Mouse (Mus musculus) embryonic fibroblast, embryonic 13.5 days (primary cell): ENCODE data around the gene Pigl.

Experiments used
- CTCF ChIP-seq: IDR thresholded peaks from 2 replicates; pipeline ENCODE4 v1.5.1; 2011; ENCODE audit warnings: mild to moderate bottlenecking, control low read depth, low read length, moderate library complexity, borderline replicate concordance; ENCODE audit not compliant: insufficient read depth
- POLR2A ChIP-seq: IDR thresholded peaks from 2 replicates; pipeline ENCODE4 v1.6.1; 2011; ENCODE audit warnings: low read depth, mild to moderate bottlenecking, control low read depth, low read length, moderate library complexity

DNA sequence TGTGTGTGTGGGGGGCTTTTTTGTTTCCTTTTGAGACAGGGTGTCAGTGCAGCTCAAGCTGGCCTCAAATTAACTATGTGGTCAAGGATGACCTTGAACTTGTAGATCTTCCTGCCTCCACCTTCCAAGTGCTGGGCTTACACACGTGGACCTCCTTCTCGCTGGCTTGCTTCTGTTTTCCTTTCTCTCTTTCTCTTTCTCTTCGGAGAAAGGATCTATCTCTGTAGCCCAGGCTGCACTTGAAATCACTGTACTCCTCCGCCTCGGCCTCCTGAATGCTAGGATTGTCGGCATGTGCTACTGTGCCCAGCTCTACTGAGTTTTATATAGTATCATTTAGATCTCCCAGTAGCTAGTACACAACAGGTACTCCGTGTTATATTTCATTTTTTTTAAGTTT lies 79.3 kb downstream of the Pigl start:
- no peak for TF ChIP-seq POLR2A
- TF ChIP-seq CTCF: no peak
